Mouse (Mus musculus): ENCODE data around the gene Chil1.

The Chil1 gene

DNA sequence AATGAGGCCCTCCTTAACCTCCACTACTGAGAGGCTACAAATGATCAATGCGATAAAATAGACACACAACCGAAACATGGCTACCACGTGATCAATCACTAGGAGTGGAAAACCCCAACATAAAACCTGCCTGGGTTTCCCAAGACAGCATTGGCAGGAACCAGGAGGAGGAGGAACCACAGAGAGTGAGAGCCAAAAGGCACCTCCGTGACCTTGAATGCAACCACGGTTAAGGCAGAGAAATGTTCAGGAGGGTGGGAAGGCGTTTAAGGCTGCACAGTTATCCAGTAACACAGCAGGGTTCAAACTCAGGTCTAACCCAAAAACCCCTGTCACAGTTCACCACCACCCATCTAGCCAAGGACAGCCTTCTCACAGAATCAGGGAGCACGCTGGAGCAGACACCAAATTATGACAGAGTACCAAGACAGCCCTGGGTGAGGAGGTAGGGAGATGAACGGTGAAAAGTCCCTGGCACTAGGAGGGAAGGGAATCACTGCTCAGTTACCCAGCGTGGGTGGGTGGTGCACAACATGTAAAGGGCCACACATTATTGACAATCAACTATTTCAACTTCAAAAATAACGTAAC lies 48.8 kb downstream of the Chil1 start:
- no peak for DNase-seq (ENCODE audit: low spot score in 2 of 2)

GRCm38 (mm10) chr1:134231270-134231669 lies 49.3 kb downstream of the Chil1 start:
- DNase-seq (ENCODE audit: low spot score in 2 of 2), result no peak

- DNase-seq (ENCODE audit: low spot score in 2 of 2), result no peak
These were observed 49.7 kb downstream of the Chil1 start for GRCm38 (mm10) chr1:134231681-134232080.

DNA sequence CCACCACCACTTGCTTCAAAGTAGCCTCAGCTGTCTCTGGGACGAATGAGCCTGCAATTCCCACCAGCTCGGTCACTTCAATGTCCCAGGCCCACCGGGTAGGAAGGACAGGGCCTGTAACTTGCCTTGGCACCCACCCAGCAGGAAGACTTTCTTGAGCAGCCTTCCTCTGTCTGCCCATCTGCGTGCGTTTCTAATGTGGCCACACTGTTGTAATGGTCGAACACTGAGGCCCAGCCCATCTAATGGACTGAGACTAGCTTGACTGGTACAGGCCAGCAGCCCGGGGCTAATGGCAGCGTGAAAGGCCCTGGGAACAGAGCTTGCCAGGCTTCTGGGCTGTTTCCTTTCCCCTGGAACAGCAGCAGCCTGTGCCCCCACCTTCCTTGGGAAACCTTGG lies 50.4 kb downstream of the Chil1 start:
- DNase-seq (ENCODE audit: low spot score in 2 of 2), result no peak

- DNase-seq (ENCODE audit: low spot score in 2 of 2), result peak; percentile 66 to 73
These were observed 51.0 kb downstream of the Chil1 start for GRCm38 (mm10) chr1:134232778-134233531.

- DNase-seq (ENCODE audit: low spot score in 2 of 2), result no peak
These were observed 51.9 kb downstream of the Chil1 start for GRCm38 (mm10) chr1:134233681-134234454.

DNA sequence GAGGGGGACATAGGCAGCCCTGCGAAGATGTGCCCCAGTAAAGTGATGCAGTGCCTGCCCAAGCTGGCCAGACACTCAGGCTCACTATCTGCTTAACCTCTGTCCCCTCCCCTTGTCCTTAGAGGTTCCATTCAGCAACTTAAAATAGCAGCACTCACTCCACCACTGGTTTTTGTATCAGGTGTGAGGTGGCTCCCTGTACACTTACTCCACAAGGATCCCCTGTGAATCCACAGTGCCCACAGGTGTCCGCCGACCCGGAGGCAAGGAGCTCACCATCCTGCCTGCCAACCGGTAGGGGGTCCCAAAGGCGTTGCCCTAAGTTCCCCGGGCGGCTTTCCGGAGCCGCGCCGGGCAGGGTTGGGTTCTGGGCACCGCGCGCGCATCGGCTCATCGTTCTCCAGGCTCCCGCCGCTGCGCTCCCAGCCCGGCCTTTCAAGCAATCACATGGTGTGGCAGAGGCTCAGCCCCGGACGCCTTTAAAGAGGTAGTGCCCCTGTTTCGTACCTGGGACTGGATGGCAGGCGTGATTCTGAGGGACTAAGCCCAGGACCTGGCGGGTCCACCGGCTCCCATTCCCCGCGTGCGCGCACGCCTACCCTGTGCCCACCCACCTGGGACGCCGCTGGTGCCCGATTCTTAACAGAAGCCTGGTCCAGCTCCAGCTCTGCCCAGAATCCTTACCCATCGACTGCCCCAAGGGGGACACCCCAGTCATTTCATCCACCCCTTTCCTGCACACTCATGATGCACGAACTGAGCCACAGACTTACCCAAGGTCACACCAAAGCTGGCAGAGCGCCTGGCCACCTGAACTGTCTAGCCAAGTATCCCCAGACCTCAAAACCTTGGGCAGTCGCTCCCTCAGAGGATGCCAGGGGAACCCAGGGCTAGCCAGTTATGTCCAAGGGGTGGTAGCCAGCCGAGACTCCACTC lies 52.7 kb downstream of the Chil1 start:
- peak in 1 of 2 experiments; percentile 64 for DNase-seq (ENCODE audit: low spot score in 2 of 2)

GRCm38 (mm10) chr1:134235391-134235921 lies 53.5 kb downstream of the Chil1 start, which contains the start of gene Adora1:
Gene Adora1 (minus strand): TSS chr1:134235431.
- DNase-seq (ENCODE audit: low spot score in 2 of 2), result no peak

- DNase-seq (ENCODE audit: low spot score in 2 of 2), result no peak
These were observed 54.2 kb downstream of the Chil1 start for GRCm38 (mm10) chr1:134236142-134236541.

- DNase-seq (ENCODE audit: low spot score in 2 of 2), result no peak
These were observed 55.5 kb downstream of the Chil1 start for GRCm38 (mm10) chr1:134237438-134237837.
